Mouse (Mus musculus): ENCODE measurements around the gene A630001G21Rik.
"Not testable (repeated sequence)": the region's sequence is repeated elsewhere in the genome, so short reads cannot be mapped to it uniquely, and the experiment has no call there.

Gene A630001G21Rik

DNA sequence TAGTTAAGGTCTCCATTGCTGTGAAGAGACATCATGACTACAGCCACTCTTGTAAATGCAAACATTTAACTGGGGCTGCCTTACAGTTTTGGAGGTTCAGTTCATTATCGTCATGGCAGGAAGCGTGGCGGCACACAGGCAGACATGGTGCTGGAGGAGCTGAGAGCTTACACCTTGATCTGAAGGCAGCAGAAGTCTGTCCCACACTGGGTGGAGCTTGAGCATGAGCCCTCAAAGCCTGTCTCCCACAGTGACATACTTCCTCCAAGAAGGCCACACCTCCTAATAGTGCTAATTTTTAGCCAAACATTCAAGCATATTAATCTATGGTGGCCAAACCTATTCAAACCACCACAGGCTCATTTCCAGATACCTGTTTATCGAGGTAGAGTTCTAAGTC, at the start of gene A630001G21Rik:
Gene A630001G21Rik, minus strand, starts transcription at position 208 of the 400 bp plus-strand sequence.
- DNase-seq (ENCODE audit: low spot score in 2 of 2) = no peak

DNA sequence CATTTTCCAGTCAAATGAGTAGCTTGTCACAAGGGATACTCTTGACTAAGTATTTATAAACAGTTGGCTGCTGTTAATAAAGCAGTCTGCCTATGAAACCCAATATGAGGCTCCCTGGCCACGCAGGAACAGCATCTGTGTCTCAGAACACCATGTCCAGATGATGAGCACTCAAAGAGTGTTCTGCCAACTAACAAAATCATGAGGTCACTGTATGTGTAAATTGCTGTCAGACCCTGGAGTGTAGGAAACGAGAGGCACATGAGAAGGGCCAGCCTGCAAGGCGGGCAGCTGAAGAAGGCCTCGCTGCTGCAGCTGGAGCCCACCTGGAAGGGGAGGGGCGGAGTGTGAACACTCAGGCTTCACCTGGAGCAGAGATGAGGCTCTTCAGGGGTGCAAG, 48.7 kb upstream of the A630001G21Rik start:
- DNase-seq (ENCODE audit: low spot score in 2 of 2) = no peak

DNA sequence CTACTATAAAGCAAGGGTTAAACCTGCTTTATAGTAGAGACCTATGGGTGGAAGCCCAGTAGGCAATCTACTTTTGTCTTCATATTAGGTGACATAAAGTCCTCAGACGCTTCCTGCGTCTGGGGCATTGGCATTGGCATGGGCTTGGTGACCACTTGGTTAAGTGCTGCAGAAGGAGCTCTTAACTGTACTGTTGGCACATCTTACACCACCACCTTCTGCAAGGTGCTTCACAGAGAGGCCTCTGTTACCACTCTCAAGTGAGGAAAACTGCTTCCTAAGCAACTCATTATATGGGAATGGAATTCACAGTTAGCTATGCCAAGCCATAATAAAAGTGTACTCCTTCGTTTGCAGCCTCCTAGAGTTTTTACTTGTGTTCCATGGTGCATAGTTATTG, 46.5 kb upstream of the A630001G21Rik start:
- no peak for DNase-seq (ENCODE audit: low spot score in 2 of 2)

DNA sequence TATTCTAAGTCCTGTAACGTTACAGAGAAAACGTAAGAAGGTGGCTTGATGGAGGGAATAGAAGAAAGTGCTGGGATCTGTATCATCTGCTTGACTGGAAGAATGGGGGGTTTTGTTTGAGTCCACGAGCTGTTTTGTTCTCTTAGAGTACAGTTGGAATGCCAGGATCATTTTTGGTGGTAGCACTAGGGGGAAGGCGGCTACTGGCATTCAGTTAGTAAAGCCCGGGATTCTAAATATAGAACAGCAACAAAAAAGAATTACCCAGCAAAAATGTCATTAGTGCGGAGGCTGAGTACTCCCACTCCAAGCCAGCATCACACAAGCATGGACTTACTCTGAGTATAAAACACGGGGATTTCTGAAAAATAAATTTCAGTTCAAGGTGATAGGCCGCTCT, 43.8 kb upstream of the A630001G21Rik start:
- DNase-seq (ENCODE audit: low spot score in 2 of 2) = no peak

DNA sequence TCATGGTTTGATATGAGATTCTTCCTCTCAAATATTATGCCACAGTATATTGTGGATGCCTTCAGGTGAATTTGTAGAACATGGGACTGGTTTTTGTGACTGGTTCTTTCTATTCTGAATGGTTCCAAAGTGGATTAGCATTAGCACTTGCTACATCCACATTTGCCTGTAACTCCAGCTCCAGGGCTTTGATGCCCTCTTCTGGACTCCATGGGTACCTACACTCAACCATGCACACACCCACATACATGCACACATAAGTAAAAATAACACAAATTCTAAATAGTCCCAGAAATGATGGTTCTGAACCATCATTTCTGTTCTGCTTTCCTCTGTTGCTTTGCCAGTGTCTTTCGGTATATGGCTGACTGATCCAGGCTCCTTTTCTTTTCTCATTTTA, 41.3 kb upstream of the A630001G21Rik start:
- DNase-seq (ENCODE audit: low spot score in 2 of 2) = no peak

DNA sequence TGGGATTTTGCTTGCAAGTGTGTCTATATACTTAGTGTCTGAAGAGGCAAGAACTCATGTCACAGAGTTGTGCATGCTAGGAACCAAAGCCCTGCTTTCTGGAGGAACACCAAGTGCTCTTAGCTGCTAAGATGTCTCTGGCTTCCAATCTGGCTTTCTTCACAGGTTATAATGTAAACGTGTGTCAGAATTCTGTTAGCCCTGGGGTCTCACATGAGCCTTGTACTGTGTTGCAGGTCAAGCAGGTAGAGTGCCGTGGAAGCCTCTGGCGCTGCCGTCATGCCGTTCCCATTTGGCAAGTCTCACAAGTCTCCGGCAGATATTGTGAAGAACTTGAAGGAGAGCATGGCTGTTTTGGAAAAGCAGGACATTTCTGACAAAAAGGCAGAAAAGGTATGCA, 39.7 kb upstream of the A630001G21Rik start:
- DNase-seq (ENCODE audit: low spot score in 2 of 2) = no peak

DNA sequence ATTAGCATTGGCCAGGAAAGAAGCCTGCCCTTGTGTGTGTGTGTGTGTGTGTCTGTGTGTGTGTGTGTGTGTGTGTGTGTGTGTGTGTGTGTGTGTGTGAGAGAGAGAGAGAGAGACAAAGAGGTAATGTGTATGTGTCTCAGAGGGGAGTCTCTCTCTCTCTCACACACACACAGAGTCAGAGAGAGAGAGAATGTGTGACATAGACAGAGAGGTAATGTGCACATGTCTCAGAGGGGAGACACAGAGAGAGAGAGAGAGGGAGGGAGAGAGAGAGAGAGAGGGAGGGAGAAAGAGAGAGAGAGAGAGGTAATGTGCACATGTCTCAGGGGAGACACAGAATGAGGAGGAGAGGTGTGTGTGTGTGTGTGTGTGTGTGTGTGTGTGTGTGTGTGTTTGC, 35.8 kb upstream of the A630001G21Rik start:
- not testable (repeated sequence) for DNase-seq (ENCODE audit: low spot score in 2 of 2)

DNA sequence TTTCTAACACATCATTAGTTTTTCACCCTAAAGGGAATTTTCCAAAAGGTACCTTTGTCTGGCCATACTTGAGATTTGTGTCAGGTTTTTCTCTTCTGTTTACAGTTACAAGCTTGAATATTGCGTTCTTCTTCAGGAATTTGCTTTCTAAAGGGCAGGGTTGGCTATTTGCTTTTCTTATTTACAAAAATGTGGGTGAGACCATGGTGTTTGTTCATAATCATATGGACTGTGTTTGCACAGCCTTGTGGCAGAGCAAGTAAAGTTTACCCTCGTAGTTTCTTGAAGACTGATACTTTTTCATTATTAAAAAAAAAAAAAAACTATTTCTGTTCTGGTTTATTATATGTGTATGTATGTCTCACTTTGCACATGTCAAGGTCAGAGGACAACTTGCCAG, 32.3 kb upstream of the A630001G21Rik start:
- no peak for DNase-seq (ENCODE audit: low spot score in 2 of 2)

DNA sequence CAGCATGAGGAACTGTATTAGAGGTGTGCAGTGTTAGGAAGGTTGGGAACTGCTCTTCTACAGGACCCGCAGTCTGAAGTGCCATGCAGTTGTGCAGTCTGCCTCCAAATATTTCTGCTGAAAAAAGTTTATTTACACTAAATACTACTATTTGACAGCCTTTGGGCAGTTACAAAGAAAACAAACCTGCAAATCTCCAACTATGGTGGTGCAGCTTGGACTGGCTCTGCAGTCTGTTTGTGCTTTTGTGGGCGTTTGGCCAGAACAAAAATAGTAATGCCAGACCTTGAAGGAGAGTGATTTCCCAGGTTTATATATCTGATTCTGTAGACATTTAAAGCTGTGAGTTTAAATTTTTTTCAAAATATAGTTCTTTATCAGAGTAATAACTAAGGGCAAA, 31.9 kb upstream of the A630001G21Rik start:
- DNase-seq (ENCODE audit: low spot score in 2 of 2) = no peak

DNA sequence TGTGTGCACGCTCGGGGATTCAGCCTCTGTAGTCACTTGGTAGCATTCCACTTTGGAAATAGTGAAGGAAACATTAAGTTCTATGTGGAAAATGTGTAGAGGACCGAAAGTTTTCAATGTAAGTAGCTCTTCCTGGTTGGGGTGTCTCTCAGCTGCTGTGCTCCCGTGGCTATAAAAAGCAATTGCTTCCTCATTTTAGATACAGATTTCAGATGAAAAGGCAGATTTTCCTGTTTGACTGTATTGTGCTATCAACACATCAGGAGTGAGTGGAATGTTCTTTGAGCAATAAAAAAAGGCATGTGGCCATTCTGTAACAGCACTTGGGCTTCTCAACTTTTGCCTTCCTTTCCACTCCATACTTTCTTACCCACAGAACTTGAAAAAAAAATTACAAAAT, 30.8 kb upstream of the A630001G21Rik start:
- DNase-seq (ENCODE audit: low spot score in 2 of 2) = no peak

DNA sequence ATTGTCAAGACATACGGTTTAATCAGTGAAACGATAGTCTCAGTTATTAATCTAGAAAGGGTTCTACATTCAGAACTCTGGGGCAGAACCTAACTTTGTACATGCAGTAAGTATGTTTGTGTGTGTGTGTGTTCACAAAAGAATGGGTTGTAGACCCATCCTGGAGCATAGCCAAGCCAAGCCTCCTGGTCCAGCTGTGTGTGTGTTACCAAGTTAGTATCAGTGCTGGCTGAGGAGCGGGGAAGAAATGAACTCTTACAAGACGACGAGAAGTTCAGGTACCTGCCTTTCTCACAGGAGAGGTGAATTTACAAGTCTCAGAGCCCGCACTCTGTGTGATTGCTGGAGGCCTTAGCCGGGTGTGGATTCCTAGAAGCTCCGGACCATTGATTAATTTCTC, 26.1 kb upstream of the A630001G21Rik start:
- DNase-seq (ENCODE audit: low spot score in 2 of 2) = no peak

DNA sequence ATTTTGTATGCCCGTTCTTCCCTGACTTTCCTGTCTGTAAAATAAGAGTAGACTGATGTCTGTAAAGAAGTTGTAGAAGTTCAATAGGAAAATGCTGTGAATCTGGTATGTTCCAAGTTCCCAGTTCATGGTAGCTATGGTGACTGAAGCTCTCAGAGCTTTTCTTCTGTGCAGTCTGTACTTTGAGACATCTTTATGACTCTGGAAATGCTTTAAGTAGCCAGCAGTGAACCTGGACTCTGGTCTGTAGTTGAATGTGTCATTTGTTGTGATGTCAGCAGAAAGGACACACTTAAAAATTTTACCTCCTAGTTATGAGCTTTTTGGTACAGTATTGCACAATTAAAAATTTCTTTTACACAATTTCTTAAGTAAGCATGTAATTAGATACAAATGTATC, 24.1 kb upstream of the A630001G21Rik start:
- no peak for DNase-seq (ENCODE audit: low spot score in 2 of 2)

DNA sequence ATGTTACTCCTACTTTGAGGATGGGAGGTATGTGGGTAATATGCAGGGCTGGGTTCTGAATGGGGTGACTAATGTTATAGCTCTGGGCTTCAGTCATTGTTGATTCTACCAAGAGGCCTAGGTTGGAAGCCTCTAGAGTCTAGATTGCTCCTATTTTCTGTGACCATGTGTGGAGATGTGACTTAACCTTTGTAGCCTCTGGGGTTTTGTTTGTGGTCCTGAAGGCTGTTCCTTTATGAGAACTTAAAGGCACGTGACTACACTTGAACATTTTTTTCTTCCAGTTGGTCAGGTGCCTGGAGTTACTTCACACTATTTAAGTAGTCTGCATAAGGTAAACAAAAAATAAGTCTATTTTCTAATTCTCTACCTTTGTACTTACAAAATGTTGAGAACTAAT, 21.3 kb upstream of the A630001G21Rik start:
- DNase-seq (ENCODE audit: low spot score in 2 of 2) = no peak

DNA sequence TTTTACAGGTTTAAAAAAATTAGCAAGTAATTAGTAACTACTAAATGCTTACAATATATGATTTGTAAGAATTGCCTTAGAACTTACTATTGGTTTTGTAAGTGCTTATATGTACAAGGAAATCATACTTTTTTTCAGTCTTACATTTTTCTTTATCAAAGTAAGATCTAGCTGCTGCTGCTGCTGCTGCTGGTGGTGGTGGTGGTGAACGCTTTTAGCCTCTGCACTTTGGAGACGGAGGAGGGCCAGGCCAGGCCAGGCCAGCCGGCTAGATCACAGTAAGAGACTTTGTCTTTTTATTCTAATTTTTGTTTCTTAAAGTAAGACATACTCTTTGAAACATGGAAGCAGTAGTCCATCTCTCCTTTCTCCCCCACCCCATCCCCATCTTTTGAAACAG, 16.8 kb upstream of the A630001G21Rik start:
- no peak for DNase-seq (ENCODE audit: low spot score in 2 of 2)

DNA sequence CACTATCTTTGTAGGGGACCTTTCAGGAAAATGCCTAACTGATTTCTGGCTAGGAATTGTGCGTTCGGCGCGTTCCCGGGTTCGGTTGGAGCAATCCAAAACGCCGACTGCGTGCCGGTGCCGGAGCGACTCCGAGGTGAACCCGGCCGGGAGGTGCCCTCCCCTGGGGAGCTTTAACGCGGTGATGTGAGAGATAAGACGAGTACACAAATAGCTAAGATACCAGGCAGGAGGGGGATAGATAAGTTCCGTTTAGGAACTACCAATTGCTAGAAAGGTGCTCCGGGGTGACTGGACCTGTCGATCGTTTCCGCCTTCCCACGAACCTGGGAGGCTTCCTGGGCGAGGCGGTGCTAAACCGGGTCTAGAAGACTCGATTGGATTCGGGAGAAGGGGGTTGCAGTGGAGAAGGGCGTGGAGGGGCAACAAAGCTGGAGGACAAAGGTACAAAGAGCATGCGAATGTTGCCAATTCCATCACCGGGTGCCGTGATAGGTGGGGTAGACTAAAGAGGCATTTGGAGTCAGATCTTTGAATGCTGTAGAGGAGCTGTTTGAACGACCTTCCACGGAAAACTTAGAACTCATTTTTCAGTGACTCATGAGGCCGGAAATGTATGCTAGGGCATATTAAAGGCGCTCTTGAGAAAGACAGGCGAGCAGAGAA, 15.8 kb upstream of the A630001G21Rik start:
- peak; percentile 12 to 25 for DNase-seq (ENCODE audit: low spot score in 2 of 2)

DNA sequence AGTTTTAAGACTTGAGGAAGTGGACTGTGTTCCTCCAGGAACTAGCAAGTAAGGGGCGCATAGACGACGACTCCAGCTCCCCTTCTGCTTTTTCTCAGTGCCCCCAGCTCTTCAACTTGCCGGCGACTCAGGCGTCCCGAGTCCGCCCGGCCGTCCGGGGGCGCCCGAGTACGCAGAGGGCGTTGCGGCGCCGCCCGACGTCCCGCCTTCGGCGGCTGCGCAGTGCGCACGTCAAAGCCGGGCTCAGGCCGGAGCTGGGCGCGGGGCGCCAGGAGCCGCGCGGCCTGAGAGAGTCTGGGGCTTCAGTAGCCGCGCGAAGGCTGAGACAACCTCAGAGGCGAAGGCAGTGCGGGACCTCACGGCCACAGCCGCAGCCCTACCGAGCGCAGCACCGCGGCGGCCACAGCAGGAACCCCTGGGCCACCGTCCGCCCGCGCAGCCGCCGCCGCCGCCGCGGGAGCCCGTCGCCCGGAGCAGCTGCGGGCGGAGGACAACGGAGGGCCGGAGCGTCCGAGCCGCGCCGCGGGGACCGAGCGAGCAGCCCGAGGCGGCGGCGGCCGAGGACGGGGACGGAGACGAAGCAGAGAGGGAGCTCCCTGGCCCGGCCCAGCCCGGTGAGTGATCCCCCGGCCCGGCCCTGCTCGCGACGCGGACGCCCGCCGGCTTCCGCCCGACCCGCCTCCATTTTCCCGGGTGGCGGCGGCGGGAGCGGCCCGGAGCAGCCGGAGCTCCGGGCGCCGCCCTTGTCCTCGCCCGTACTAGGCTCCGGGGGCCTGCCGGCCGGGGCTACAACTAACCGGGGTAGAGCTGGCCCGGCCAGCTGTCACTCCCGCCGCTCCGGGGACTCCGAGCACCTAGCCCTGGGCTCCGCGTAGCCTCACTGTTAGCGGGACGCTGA, 15.0 kb upstream of the A630001G21Rik start, which contains the start of gene Cab39:
Gene Cab39, plus strand, starts transcription at position 234 of the 898 bp plus-strand sequence.
- peak; percentile 69 to 81 for DNase-seq (ENCODE audit: low spot score in 2 of 2)

DNA sequence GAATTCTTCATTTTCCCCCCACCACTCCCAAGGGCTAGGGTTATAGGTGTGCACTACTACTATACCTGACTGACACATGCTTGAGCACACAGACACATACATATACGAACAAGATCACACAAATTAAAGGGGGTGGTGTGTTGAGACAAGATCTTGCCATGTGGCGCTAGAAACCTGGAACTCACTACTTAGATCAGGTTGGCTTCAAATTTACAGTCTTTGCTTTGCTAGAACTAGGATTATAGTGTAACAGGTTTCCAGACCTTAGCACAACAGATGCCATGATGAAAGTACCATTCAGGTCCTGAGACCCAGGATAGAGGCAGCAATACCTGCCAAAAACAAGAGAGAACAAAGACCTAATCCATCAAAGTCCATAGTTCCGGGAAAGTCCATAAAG, 13.0 kb upstream of the A630001G21Rik start:
- no peak for DNase-seq (ENCODE audit: low spot score in 2 of 2)

DNA sequence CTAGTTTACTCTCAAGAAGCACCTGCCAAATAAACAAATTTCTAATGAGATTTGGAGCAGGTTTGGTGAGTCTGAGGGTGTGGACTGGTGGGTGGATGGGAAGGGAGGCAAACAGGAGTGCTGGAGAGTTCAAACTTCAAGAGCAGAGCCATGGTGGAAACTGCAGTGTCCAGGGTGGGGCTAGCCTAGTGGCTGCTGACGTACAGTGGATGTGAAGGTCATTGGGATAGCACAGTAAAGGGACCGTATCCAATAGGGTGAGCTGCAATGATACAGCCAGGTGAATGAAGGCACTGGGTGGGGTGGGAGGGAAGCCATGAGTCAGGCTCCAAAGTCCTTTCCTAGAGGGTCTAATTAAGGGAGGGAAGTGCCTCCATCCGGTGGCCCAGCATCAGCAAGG, 12.1 kb upstream of the A630001G21Rik start:
- no peak for DNase-seq (ENCODE audit: low spot score in 2 of 2)

DNA sequence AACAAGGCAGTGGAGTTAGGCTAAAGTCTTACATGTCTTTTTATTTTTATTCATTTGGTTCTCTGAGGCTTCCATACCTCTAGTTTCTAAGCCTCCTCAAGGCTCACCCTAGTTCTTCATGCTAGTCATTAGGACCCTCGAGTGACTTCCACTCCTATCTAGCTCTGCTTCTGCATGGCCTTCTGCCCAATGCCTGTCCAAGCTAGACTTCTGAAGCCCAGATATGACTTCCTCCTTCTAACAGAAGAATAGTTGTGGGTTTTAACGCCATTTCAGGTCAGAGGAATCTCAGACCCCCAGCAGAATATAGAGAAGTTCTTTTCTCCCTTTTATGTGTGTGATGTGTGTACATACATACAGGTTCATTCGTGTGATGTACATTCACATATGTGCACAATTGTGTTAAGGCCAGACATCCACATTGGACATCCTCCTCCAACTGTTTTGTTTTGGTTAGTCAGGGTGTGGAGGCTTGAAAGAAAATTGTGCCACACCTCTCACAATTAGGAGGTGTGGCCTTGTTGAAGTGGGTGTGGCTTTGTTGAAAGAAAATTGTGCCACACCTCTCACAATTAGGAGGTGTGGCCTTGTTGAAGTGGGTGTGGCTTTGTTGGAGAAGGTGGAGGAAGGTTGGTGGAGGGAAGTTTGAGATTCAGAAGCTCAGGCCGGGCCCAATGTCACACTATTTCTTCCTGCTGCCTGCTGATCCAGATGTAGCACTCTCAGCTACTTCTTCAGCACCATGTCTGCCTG, 1.2 kb upstream of the A630001G21Rik start:
- DNase-seq (ENCODE audit: low spot score in 2 of 2) = no peak

DNA sequence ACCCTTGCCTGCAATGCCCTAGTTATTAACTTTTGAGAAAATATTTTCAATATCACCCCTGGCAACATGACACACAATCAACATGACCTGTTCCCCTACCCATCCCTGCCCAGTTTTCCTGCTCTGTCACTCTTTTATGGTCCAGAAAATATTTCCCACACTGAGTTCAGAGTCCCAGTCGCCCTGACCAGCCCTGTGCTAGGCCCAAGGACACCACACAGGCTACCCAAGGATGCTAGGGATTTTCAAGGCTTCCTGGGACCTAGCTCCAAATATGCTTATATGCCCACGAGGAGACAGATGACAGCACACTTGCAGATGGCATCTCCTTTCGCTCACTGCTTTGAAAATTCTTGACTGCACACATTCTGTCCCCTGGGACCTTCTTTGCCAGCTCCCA, 569 bp upstream of the A630001G21Rik start:
- DNase-seq (ENCODE audit: low spot score in 2 of 2) = no peak

DNA sequence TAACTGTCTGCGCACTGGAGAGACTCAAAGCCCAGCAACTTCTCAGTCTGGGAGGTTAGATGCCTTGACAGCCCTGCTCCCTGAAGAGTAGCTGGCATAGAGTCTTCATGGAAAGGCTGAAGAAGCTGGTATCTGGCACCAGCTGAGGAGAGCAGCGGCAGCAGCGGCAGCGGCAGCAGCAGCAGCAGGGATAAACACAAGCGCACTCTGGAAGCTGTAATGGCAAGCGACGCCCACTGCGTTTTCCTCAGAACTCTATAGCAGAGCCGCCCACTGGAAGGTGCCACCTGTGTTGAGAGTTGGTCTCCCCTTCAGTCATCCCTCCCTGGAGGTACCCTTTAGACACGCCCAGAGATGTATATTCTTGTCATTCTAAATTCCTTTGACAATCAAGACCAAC, 2.3 kb downstream of the A630001G21Rik start:
- DNase-seq (ENCODE audit: low spot score in 2 of 2) = no peak

DNA sequence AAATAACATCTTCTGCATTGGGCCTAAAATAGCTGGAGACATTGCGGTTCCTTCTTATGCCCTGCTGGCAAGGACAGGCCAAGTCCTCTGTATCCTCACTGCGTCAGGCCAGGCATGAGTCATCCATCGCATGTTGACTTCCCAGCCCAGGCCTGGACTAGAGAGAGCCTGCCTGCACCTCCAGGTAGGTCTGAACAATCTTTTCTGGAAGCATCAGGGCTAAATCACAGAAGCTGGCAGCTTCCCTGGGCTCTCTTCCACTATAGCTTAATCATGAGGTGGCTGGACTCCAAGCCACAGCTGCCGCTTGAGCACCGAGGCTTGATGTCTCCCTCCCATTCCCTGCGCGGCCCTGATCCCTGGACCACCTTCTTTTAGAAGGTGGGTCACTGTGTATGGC, 3.3 kb downstream of the A630001G21Rik start:
- DNase-seq (ENCODE audit: low spot score in 2 of 2) = no peak

Measured in frontal cortex, postnatal 14 days (tissue).